Mouse (Mus musculus) embryonic fibroblast, embryonic 13.5 days (primary cell): ENCODE results near the gene Cars2.

Source experiments
- CTCF ChIP-seq: IDR thresholded peaks from 2 replicates; pipeline ENCODE4 v1.5.1; 2011; ENCODE audit warnings: mild to moderate bottlenecking, control low read depth, low read length, moderate library complexity, borderline replicate concordance; ENCODE audit not compliant: insufficient read depth
- POLR2A ChIP-seq: IDR thresholded peaks from 2 replicates; pipeline ENCODE4 v1.6.1; 2011; ENCODE audit warnings: low read depth, mild to moderate bottlenecking, control low read depth, low read length, moderate library complexity

DNA sequence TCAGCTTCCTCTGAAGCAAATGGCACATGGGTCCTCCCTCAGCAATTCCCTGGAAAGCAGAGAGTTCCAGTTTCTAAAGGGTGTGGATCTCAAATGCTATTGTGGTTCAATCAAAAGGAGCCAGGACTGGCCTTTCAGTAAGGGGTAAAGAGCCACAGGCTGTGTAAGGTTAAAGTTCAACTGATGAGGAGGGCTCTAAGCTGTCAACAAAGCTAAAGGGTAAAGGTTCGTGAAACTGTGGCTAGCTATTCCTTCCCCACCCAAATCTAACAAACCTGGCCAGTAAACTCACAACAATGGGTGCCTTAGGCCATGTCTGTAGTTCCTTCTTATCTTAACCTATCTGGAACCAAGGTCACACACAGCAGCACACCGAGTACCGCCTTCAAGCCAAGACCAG is 68.7 kb downstream of the Cars2 start:
- TF ChIP-seq CTCF (no peak), POLR2A (no peak)
